Mouse (Mus musculus) stomach, embryonic 15.5 days (tissue): ENCODE data around the gene Nme9. TPM values are rescaled to one million over a fixed set of nuclear protein-coding genes. Genes with fewer than 3 reads are reported as not detected.
A peak's percentile ranks its signal among the peaks of the same experiment; 100 is the strongest.

ENCODE experiments used
- ATAC-seq: fragments of 200-750 bp; cut with Nextera tagmentation; 2 replicates; pipeline ENCODE4 v1.8.0; 2017; ENCODE audit warnings: low read depth, moderate number of reproducible peaks, moderate TSS enrichment; ENCODE audit not compliant: insufficient read depth, low FRiP score
- H3K27ac ChIP-seq: fragments of 300-500 bp; sonication (generic); 2 replicates; pipeline ENCODE4 v1.5.1; 2015; ENCODE audit warnings: mild to moderate bottlenecking, inconsistent platforms
- H3K27me3 ChIP-seq: fragments of 300-500 bp; sonication (generic); replicated peaks from 2 replicates; pipeline ENCODE4 v1.6.1; 2015; ENCODE audit warnings: inconsistent platforms
- H3K36me3 ChIP-seq: fragments of 300-500 bp; sonication (generic); 2 replicates; pipeline ENCODE4 v1.6.1; 2015; ENCODE audit warnings: inconsistent platforms
- H3K4me1 ChIP-seq: fragments of 300-500 bp; sonication (generic); 2 replicates; pipeline ENCODE4 v1.6.1; 2015; ENCODE audit warnings: inconsistent platforms
- H3K4me2 ChIP-seq: fragments of 300-500 bp; sonication (generic); 2 replicates; pipeline ENCODE4 v1.6.1; 2015; ENCODE audit warnings: mild to moderate bottlenecking, inconsistent platforms
- H3K4me3 ChIP-seq: fragments of 300-500 bp; sonication (generic); replicated peaks from 2 replicates; pipeline ENCODE4 v1.5.1; 2015; ENCODE audit warnings: inconsistent platforms
- H3K9ac ChIP-seq: fragments of 300-500 bp; sonication (generic); 2 replicates; pipeline ENCODE4 v1.6.1; 2015; ENCODE audit warnings: inconsistent platforms
- H3K9me3 ChIP-seq: fragments of 300-500 bp; sonication (generic); 2 replicates; pipeline ENCODE4 v1.6.1; 2016; ENCODE audit warnings: inconsistent platforms
- WGBS: fragments of 180-500 bp; shearing (Covaris S2); methylation state at CpG from one replicate; pipeline ENCODE4 v1.1.7; 2015; 5-methylcytosine and 5-hydroxymethylcytosine counted together
- polyA plus RNA-seq: library from polyadenylated mRNA; unstranded; fragments of >200 nt; fragmentation: Nextera tagmentation; extraction: Ambion mirVana; gene quantifications from 2 replicates; pipeline ENCODE4 v1.2.1, GENCODE M21; 2015

The Nme9 gene
- 0.13 and 0.15 TPM in 2 replicates for polyA plus RNA-seq

DNA sequence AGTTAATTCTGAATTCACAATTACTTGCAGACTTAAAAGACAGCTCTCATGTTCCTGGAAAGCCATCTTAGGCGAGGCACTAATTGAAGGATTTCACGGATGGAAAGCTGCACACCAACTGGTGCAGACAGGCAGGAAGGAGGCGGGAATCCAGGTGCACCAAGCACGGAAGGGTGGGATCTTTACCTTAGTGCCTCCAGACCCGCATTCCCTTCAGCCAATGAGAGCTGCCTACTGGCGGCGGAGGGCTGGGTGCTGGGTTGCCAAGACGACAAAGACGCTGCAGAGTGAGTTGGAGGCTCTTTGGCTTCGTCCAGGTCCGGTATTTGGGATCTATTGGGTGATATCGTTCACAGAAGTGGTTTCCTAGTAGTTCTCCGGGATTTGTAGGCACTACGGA lies at the start of gene Nme9:
TSS of gene Nme9 (plus strand) at position 315 of the 400 bp plus-strand sequence.
- Histone ChIP-seq H3K9ac (no peak within 1 kb of the TSS), H3K9me3 (no peaks in the 10 kb centered on the region), H3K4me3 (no peak within 1 kb of the TSS), H3K4me1 (peaks cover 5% of the 10 kb centered on the region; the same call in 1 of the 2 replicates), H3K4me2 (peak within 1 kb of the TSS; percentile 32; the same call in 1 of the 2 replicates), H3K27me3 (0 out of 2 replicates have a peak, but pooled peaks cover 4% of the 10 kb centered on the region), H3K36me3 (no peaks in the 10 kb centered on the region), H3K27ac (no peak within 1 kb of the TSS)
- ATAC-seq, result peak; percentile 68
- WGBS, result 7% methylated on average over 14 of the region's 14 CpGs

DNA sequence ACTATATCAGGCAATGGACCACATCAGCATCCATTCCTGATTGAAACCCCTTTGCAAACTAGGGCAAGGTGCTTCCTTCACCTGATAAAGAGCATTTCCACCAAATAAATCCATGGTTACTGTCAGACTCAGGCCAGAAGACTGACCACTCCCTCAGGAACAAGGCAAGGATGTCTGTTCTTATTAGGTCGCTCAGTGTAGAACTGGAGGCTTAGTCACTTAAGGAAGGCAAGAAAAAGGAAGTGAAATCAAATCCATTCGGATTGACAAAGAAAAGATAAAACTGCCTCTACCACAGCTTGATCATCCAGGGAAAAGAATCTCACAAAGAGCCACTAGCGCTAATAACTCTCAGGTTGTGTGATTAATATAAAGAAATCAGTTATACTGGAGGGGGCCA lies 42.0 kb upstream of the Nme9 start:
- Histone ChIP-seq H3K36me3 (no peaks in the 10 kb centered on the region), H3K4me1 (no peaks in the 10 kb centered on the region), H3K9me3 (no peaks in the 10 kb centered on the region), H3K9ac (no peak overlapping the region), H3K27ac (no peak overlapping the region), H3K4me2 (no peak overlapping the region), H3K27me3 (no peaks in the 10 kb centered on the region), H3K4me3 (no peak overlapping the region)
- WGBS, result 80% methylated on average over 3 of the region's 3 CpGs
- no peak for ATAC-seq

DNA sequence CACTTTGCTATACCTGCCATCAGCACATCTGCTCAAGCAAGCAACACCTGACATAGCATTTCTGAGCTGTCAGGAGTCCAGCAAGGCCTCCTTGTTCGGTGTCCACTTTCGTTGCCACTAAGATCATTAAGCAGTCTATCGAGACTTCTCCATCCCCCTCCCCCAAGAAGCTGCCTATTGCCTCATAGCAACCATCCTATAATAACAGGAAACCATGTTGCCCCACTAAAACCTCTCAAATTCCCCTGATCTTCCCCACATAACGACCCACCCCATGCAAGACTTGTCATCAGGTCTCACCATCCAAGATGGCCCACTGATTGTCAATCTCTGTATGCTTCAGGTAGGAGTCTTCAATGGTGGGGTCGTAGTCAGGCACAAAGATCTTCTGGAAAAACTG lies 40.2 kb upstream of the Nme9 start:
- Histone ChIP-seq H3K27ac (no peak overlapping the region), H3K4me1 (no peaks in the 10 kb centered on the region), H3K4me2 (no peak overlapping the region), H3K4me3 (no peak overlapping the region), H3K27me3 (no peaks in the 10 kb centered on the region), H3K9ac (no peak overlapping the region), H3K9me3 (no peaks in the 10 kb centered on the region), H3K36me3 (no peaks in the 10 kb centered on the region)
- no peak for ATAC-seq
- 87% methylated on average over 5 of the region's 5 CpGs for WGBS

DNA sequence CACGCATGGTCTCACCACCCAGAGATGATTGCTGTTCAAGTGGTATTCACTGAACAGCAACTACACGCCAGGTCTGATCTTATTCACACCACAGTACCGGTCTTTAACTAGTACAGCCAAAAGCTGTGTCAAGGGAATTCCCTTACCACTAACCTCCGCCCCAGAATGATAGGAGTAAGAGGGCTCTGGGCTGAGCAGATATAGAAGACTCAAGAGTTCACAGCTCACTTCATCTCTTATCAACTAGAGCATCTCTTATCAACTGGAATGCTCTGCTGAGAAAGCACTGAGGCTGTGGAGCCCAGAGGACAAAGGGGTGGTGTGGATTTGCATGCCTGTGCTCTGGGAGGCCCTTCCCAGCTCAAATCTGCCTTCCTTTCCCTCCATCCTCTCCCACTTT lies 39.5 kb upstream of the Nme9 start:
- Histone ChIP-seq H3K4me3 (no peak overlapping the region), H3K9me3 (no peaks in the 10 kb centered on the region), H3K36me3 (no peaks in the 10 kb centered on the region), H3K9ac (no peak overlapping the region), H3K27ac (no peak overlapping the region), H3K4me2 (no peak overlapping the region), H3K4me1 (no peaks in the 10 kb centered on the region), H3K27me3 (no peaks in the 10 kb centered on the region)
- 88% methylated on average over 4 of the region's 4 CpGs for WGBS
- no peak for ATAC-seq

DNA sequence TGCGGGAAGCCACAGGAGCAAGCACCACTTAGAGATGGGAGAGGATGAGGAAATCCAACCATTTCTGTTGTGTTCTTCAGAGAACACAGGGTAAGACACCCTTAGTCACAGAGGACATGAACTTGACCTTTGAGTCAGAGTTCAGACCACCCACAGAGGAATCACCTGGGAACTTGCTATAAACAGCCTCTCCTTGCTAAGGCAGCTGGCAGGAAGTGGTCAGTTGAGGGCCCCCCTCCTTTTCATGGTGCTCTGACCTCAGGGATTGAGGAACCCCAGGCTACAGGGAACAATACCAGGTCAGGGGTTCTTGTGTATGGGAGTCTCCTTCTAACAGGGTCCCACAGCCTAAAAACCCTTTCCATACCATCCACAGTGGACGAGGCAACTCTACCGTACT lies 34.5 kb upstream of the Nme9 start:
- H3K4me3 ChIP-seq, result no peak overlapping the region
- no peak overlapping the region for H3K9ac ChIP-seq
- 82% methylated on average over 3 of the region's 3 CpGs for WGBS
- H3K4me2 ChIP-seq, result no peak overlapping the region
- H3K27me3 ChIP-seq, result no peaks in the 10 kb centered on the region
- H3K36me3 ChIP-seq, result no peaks in the 10 kb centered on the region
- 0 out of 2 replicates have a peak, but pooled peaks have one; percentile 16 for ATAC-seq
- no peak overlapping the region for H3K27ac ChIP-seq
- no peaks in the 10 kb centered on the region for H3K4me1 ChIP-seq
- H3K9me3 ChIP-seq, result no peaks in the 10 kb centered on the region

DNA sequence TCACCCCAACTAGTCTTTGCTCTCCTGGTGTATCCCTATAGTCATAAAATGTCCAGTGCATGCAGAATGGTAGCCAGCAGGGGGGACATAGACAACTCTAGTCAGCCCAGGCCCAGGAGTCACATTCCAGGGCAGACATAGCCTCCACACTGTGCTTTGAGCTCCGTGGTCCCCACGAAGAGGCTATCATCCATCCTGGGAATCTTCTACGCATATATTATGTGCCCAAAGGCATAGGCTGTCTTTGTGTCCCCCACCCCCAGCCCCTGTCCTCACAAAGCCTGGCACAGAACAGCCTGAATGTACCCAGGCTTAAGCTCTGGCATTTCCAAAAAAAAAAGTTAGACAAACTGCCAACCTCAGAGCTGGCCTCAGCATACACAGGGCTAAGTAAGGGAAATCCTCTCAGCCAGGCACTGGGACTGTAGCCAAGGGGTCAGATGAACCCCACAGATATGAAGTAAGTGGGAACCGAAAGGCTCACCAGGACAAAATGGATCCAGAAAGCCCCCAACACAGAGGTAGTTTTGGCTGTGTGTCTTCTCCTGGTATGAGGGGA lies 33.9 kb upstream of the Nme9 start:
- Histone ChIP-seq H3K4me2 (no peak overlapping the region), H3K27me3 (no peaks in the 10 kb centered on the region), H3K27ac (no peak overlapping the region), H3K36me3 (no peaks in the 10 kb centered on the region), H3K9ac (no peak overlapping the region), H3K4me3 (no peak overlapping the region), H3K9me3 (no peaks in the 10 kb centered on the region), H3K4me1 (no peaks in the 10 kb centered on the region)
- ATAC-seq, result no peak
- 53% methylated on average over 4 of the region's 4 CpGs for WGBS

DNA sequence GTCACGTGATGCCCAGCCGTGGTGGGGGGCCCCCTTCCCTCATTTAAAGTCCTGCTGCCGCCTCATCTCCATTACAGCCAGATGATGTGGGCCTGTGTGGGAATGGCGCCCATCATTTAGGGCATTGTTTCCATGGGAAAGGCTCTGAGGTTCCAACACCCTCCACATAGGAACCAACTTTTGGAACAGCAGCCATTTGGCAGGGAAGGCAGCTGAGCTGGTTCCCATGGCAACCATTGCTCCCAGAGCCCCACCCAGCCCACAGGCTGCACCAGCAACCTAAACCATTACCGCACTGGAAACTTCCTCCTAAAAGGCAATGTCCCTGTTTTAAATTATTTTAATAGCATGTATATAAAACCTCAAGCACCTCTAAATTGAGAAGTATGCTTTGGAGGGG lies 32.9 kb upstream of the Nme9 start:
- no peak overlapping the region for H3K4me2 ChIP-seq
- H3K9me3 ChIP-seq, result no peaks in the 10 kb centered on the region
- H3K4me3 ChIP-seq, result no peak overlapping the region
- WGBS, result 69% methylated on average over 5 of the region's 5 CpGs
- no peaks in the 10 kb centered on the region for H3K36me3 ChIP-seq
- H3K27me3 ChIP-seq, result no peaks in the 10 kb centered on the region
- H3K9ac ChIP-seq, result no peak overlapping the region
- no peak overlapping the region for H3K27ac ChIP-seq
- ATAC-seq, result no peak
- H3K4me1 ChIP-seq, result no peaks in the 10 kb centered on the region

DNA sequence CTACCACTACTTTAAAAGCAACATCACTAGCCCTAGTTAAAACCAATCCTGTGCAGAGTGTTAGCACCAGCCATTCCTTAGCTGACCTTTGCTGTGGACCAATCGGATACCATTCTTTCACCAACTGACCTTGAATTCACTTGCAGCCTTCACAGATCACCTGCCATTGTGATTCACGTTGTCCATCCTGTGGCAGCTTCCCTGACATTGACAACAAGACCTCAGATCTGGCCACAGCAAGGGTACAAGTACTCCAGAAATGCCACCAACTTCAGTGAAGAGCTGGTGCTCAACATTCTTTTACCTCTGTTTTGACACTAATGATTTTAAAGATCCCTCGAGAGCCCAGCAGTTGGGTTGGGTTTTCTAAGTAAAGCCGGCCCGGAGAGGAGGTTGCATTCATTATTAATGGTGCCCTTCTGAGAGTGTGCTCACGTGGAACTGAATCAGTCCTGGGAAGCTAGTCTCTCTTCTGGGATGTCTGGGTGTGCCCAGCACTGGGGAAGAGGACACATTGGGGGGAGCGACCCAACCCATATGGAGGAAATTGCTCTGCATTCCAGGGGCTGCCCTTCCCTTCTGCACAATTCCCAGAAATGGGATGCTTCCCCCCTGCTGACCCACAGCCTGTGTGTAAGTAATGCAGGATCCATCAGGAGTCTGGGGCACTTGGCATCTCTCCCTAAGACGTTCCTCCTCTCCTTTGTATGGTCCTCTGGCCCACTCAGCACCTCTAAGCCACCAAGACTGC lies 31.1 kb upstream of the Nme9 start:
- 69% methylated on average over 8 of the region's 8 CpGs for WGBS
- H3K36me3 ChIP-seq, result no peaks in the 10 kb centered on the region
- no peak overlapping the region for H3K9ac ChIP-seq
- ATAC-seq, result no peak
- no peak overlapping the region for H3K4me3 ChIP-seq
- H3K27ac ChIP-seq, result no peak overlapping the region
- no peak overlapping the region for H3K4me2 ChIP-seq
- H3K27me3 ChIP-seq, result no peaks in the 10 kb centered on the region
- H3K4me1 ChIP-seq, result peaks cover 13% of the 10 kb centered on the region
- no peaks in the 10 kb centered on the region for H3K9me3 ChIP-seq

DNA sequence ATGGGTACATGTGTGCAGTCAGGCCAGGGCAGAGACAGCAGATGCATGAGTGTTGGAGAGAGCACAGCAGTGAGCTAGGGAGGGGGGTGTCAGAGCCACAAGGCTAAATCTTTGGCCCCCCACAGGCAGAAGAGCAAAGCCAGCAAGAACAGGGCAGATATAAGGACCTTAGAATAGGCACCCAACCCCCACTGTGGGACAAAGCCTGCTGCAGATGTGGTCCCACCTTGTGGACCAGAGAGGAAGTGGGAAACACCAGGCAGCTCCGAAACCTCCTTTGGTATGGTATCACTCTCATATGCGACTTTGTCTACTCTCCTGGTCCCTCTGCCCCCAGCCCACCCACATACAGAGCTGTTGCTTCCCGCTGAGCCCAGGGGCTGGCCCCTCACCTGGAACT lies 29.4 kb upstream of the Nme9 start:
- Histone ChIP-seq H3K9me3 (no peaks in the 10 kb centered on the region), H3K4me3 (no peak overlapping the region), H3K27ac (no peak overlapping the region), H3K4me2 (no peak overlapping the region), H3K27me3 (no peaks in the 10 kb centered on the region), H3K4me1 (peaks cover 13% of the 10 kb centered on the region), H3K36me3 (no peaks in the 10 kb centered on the region), H3K9ac (no peak overlapping the region)
- 58% methylated on average over 3 of the region's 3 CpGs for WGBS
- ATAC-seq, result no peak

DNA sequence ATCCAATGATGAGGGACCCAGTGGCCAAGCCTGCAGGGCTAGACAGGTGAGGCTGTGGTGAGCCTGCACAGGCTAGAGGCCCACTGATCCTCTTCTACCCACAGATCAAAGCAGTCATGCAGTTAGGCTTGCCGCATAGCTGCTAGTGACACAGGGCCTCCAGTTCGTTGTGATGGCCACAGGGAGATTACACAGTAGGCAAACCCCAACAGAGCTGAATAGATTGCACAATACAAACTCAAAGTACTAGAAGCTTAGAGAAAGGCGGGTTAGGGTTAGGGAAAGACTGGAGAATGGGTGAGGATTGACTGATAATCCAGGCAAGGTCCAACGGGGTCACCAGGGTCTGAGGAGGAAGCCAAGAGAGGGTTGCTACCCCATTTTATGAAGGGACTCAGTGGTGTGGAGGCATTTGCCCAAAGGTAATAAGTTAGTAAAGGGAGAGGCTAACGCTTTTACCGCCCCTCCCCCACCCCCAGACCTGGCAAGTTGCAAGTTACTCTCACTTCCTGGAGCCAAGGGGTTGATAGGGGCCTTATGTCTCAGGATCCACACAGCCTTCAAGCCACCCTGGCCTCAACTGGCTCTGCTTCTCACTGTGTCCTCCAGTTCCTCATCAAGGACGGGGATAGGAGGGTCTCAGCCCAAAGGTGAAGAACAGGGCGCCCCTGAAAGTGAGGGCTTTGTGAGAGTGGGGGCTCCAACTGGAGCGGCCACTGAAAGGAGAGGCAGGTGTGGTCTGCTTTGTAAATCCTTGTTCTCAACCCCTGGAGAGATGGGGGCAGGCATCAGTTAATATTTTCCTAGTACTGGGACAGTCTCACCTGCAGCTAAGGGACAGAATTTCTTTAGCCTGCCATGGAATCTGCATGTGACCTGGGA lies 27.3 kb upstream of the Nme9 start:
- Histone ChIP-seq H3K27ac (no peak overlapping the region), H3K9ac (no peak overlapping the region), H3K27me3 (no peaks in the 10 kb centered on the region), H3K36me3 (no peaks in the 10 kb centered on the region), H3K4me3 (no peak overlapping the region), H3K9me3 (no peaks in the 10 kb centered on the region), H3K4me1 (peaks cover 13% of the 10 kb centered on the region), H3K4me2 (no peak overlapping the region)
- WGBS, result 60% methylated on average over 9 of the region's 9 CpGs
- peak; percentile 53; the same call in 1 of the 2 replicates for ATAC-seq

DNA sequence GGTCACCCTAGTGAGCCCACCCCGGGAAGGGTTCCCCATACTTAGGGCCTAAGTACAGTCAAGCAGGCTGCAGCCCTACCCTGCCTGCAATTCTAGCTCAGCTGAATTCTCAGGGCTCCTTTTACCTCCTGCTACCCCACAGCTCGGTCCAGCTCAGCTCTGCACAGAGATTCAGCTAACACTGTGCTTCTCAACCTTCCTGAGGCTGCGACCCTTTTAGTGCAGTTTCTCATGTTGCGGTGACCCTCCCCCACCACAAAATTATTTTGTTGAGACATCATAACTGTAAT lies 26.8 kb upstream of the Nme9 start:
- no peak for ATAC-seq
- 59% methylated on average over 4 of the region's 4 CpGs for WGBS
- no peak overlapping the region for H3K4me2 ChIP-seq
- H3K4me1 ChIP-seq, result peaks cover 13% of the 10 kb centered on the region
- H3K27ac ChIP-seq, result no peak overlapping the region
- no peak overlapping the region for H3K4me3 ChIP-seq
- no peak overlapping the region for H3K9ac ChIP-seq
- H3K27me3 ChIP-seq, result no peaks in the 10 kb centered on the region
- H3K9me3 ChIP-seq, result no peaks in the 10 kb centered on the region
- H3K36me3 ChIP-seq, result no peaks in the 10 kb centered on the region

DNA sequence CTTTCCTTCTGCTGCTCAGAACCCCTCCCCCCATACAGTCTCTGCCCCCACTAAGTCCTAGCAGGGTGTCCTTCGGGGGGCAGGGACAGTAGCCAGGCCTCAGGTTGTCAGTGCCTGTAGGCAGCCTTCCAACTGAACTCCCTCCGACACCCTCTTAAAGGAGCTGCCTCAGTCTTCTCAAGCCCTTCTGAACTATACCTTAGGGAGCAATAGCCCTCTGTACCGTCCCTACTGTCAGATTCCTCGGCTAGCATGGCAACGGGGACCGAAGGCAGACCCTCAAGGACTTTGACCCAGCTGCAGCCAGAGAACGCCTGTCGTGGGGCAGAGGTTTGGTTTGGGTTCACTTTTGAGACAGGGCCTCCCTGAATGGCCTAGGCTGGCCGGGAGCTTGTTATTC lies 26.0 kb upstream of the Nme9 start:
- Histone ChIP-seq H3K4me2 (no peak overlapping the region), H3K9me3 (no peaks in the 10 kb centered on the region), H3K27ac (no peak overlapping the region), H3K4me1 (peaks cover 13% of the 10 kb centered on the region), H3K9ac (no peak overlapping the region), H3K4me3 (no peak overlapping the region), H3K27me3 (no peaks in the 10 kb centered on the region), H3K36me3 (no peaks in the 10 kb centered on the region)
- 48% methylated on average over 9 of the region's 9 CpGs for WGBS
- ATAC-seq, result no peak
